Mouse (Mus musculus) cerebellum, adult 2 months (tissue): ENCODE measurements around the gene Olfr576.

ENCODE experiments used
- CTCF ChIP-seq: fragments of 200-500 bp; IDR thresholded peaks from 2 replicates; pipeline ENCODE4 v1.5.1; 2011; ENCODE audit warnings: low read depth, mild to moderate bottlenecking, control low read depth, low read length, moderate library complexity, borderline replicate concordance; ENCODE audit not compliant: insufficient read depth
- POLR2A ChIP-seq: fragments of 200-500 bp; IDR thresholded peaks from 2 replicates; pipeline ENCODE4 v1.6.1; 2011; ENCODE audit warnings: low read length, control low read depth, borderline replicate concordance; ENCODE audit not compliant: insufficient read depth

- TF ChIP-seq POLR2A (no peak), CTCF (no peak)
These were observed 42.8 kb upstream of the Olfr576 start for GRCm38 (mm10) chr7:102919632-102920031.
